Mouse (Mus musculus) intestine, embryonic 16.5 days (tissue): ENCODE data around the gene 4930558K02Rik. TPM values are rescaled to one million over a fixed set of nuclear protein-coding genes. Genes with fewer than 3 reads are reported as not detected.
A peak's percentile ranks its signal among the peaks of the same experiment; 100 is the strongest.

Experiments
- ATAC-seq: fragments of 200-750 bp; cut with Nextera tagmentation; 2 replicates; pipeline ENCODE4 v1.8.0; 2017; ENCODE audit warnings: moderate TSS enrichment, moderate library complexity
- H3K27ac ChIP-seq: fragments of 300-500 bp; sonication (generic); 2 replicates; pipeline ENCODE4 v1.5.1; 2014; ENCODE audit warnings: mild to moderate bottlenecking, low read length
- H3K27me3 ChIP-seq: fragments of 300-500 bp; sonication (generic); replicated peaks from 2 replicates; pipeline ENCODE4 v1.6.1; 2014; ENCODE audit warnings: low read length, control low read depth, mixed read lengths; ENCODE audit not compliant: control insufficient read depth, insufficient read depth
- H3K36me3 ChIP-seq: fragments of 300-500 bp; sonication (generic); 2 replicates; pipeline ENCODE4 v1.6.1; 2014; ENCODE audit warnings: low read length, control low read depth; ENCODE audit not compliant: control insufficient read depth, insufficient read depth
- H3K4me1 ChIP-seq: fragments of 300-500 bp; sonication (generic); 2 replicates; pipeline ENCODE4 v1.6.1; 2014; ENCODE audit warnings: low read length, control low read depth, mixed read lengths; ENCODE audit not compliant: control insufficient read depth, insufficient read depth
- H3K4me2 ChIP-seq: fragments of 300-500 bp; sonication (generic); 2 replicates; pipeline ENCODE4 v1.6.1; 2014; ENCODE audit warnings: low read depth, low read length, control low read depth
- H3K4me3 ChIP-seq: fragments of 300-500 bp; sonication (generic); 2 replicates; pipeline ENCODE4 v1.5.1; 2014; ENCODE audit warnings: mild to moderate bottlenecking, low read length
- H3K9ac ChIP-seq: fragments of 300-500 bp; sonication (generic); 2 replicates; pipeline ENCODE4 v1.6.1; 2014; ENCODE audit warnings: low read depth, low read length
- H3K9me3 ChIP-seq: fragments of 300-500 bp; sonication (generic); 2 replicates; pipeline ENCODE4 v1.6.1; 2016; ENCODE audit warnings: low read length, control low read depth; ENCODE audit not compliant: control insufficient read depth
- whole genome bisulfite sequencing: fragments of 180-500 bp; shearing (Covaris S2); extraction: QIAGEN DNeasy Blood & Tissue Kit; methylation state at CpG from one replicate; pipeline ENCODE4 v1.1.7; 2014; 5-methylcytosine and 5-hydroxymethylcytosine counted together
- polyA plus RNA-seq: library from polyadenylated mRNA; unstranded; fragments of >200 nt; fragmentation: Nextera tagmentation; extraction: Ambion mirVana; gene quantifications from 2 replicates; pipeline ENCODE4 v1.2.1, GENCODE M21; 2015

The 4930558K02Rik gene
- polyA plus RNA-seq, 1 experiment from 2014 or later = not detected

GRCm38 (mm10) chr1:161980046-161980445 lies 610 bp upstream of the 4930558K02Rik start:
- H3K27ac ChIP-seq = no peak overlapping the region
- peaks cover 7% of the 10 kb centered on the region for H3K4me1 ChIP-seq
- no peak overlapping the region for H3K9ac ChIP-seq
- no peaks in the 10 kb centered on the region for H3K9me3 ChIP-seq
- no peaks in the 10 kb centered on the region for H3K36me3 ChIP-seq
- 82% methylated on average over 2 of the region's 2 CpGs for WGBS
- H3K27me3 ChIP-seq = no peaks in the 10 kb centered on the region
- no peak overlapping the region for H3K4me3 ChIP-seq
- H3K4me2 ChIP-seq = no peak overlapping the region
- no peak for ATAC-seq

DNA sequence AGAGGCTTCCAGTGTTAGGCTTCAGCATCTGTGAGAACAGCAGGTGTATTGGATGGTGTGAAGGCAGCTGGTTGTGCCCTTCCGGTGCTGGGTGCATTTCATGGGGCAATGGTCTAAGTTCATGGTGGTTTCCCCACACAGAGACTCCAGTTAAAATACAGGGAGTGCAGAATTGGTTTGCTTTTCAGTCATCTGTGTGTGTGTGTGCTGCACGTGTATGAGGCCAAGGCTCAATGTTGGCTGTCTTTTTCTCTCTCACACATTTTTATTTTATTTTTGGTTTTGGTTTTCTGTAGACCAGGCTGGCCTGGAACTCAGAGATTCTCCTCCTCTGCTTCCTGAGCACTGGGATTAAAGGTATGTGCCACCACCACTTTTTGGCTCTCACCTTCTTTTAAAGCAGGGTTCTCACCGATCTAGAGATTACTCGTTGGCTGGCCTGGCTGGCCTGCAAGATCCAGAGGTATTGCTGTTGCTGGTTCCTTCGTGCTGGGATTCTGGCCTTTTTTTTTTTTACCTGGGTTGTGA lies 1.2 kb downstream of the 4930558K02Rik start:
- Histone ChIP-seq H3K9ac (no peak overlapping the region), H3K9me3 (no peaks in the 10 kb centered on the region), H3K27ac (no peak overlapping the region), H3K4me1 (peaks cover 7% of the 10 kb centered on the region), H3K4me2 (no peak overlapping the region), H3K4me3 (no peak overlapping the region), H3K27me3 (no peaks in the 10 kb centered on the region), H3K36me3 (no peaks in the 10 kb centered on the region)
- 86% methylated on average over 5 of the region's 5 CpGs for WGBS
- ATAC-seq = no peak

GRCm38 (mm10) chr1:161977331-161977730 lies 2.1 kb downstream of the 4930558K02Rik start:
- H3K27ac ChIP-seq = no peak overlapping the region
- no peaks in the 10 kb centered on the region for H3K9me3 ChIP-seq
- 60% methylated on average over 4 of the region's 4 CpGs for WGBS

GRCm38 (mm10) chr1:161976255-161977182 lies 2.9 kb downstream of the 4930558K02Rik start:
- ATAC-seq = peak; percentile 76
- Histone ChIP-seq H3K4me1 (peaks cover 7% of the 10 kb centered on the region), H3K9me3 (no peaks in the 10 kb centered on the region), H3K4me2 (no peak overlapping the region), H3K36me3 (no peaks in the 10 kb centered on the region), H3K27me3 (no peaks in the 10 kb centered on the region), H3K4me3 (no peak overlapping the region), H3K9ac (no peak overlapping the region), H3K27ac (no peak overlapping the region; the same call in 1 of the 2 replicates)
- 48% methylated on average over 16 of the region's 16 CpGs for WGBS

More at GRCm38 (mm10) chr1:161977331-161977730, 2.1 kb downstream of the 4930558K02Rik start:
- ATAC-seq = no peak
- peaks cover 7% of the 10 kb centered on the region for H3K4me1 ChIP-seq
- H3K4me3 ChIP-seq = no peak overlapping the region
- H3K27me3 ChIP-seq = no peaks in the 10 kb centered on the region
- H3K36me3 ChIP-seq = no peaks in the 10 kb centered on the region
- no peak overlapping the region for H3K9ac ChIP-seq
- H3K4me2 ChIP-seq = no peak overlapping the region

GRCm38 (mm10) chr1:161972233-161972632 lies 7.2 kb downstream of the 4930558K02Rik start:
- H3K9ac ChIP-seq = no peak overlapping the region
- no peak for ATAC-seq
- H3K27ac ChIP-seq = no peak overlapping the region
- H3K36me3 ChIP-seq = peaks cover 2% of the 10 kb centered on the region; the same call in 1 of the 2 replicates
- WGBS = 90% methylated on average over 8 of the region's 8 CpGs
- H3K4me2 ChIP-seq = no peak overlapping the region
- no peak overlapping the region for H3K4me3 ChIP-seq
- H3K9me3 ChIP-seq = no peaks in the 10 kb centered on the region
- H3K27me3 ChIP-seq = no peaks in the 10 kb centered on the region
- H3K4me1 ChIP-seq = peaks cover 18% of the 10 kb centered on the region

DNA sequence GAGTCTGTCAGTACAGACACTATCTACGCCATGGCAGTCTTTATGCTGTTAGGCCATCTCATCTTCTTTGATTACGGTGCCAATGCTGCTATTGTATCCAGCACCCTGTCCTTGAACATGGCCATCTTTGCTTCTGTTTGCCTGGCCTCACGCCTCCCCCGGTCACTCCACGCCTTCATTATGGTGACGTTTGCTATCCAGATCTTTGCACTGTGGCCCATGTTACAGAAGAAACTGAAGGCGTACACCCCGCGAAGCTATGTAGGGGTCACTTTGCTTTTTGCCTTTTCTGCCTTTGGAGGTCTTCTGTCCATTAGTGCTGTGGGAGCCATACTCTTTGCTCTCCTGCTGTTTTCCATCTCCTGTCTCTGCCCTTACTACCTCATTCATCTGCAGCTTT lies 8.6 kb downstream of the 4930558K02Rik start:
- no peak overlapping the region for H3K4me2 ChIP-seq
- WGBS = 95% methylated on average over 9 of the region's 9 CpGs
- no peak for ATAC-seq

DNA sequence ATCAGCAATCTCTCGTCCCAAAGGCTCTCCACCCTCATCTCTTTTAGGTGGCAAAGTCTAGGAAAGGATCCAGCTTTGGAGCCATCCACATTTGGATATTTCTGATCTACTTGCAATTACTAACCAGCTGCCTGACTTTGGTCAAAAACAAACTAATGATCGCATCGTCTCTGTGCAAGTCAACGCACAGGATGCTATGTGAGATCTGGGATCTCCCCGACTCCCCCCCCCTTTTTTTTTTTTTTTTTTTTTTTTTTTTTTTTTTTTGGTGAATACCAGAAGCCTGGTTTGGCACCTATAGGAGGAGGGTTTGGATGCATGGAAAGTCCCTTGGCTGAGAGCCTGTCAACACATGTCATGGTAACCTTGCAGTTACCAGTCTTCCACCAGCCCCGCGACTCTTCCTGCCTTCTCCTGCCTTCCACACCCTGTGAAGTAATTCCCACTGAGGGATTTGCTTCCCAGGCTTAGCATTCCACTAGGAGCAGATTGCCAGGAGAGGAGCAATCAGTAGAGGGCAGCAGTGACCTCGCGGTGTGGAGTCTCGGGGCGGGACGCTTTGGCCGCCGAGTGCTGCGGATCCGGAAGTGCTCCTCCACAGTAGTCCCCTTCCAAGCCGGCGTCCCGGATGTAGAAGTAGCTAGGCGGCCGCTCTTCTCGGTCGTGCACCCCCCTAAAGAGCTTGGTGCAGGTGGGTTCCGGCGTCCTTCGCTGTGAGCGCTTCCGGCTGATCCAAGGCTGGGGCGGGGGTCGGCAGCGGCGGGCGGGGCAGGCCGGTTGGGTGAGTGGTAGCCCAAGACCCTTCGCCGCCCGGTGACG lies 10.6 kb downstream of the 4930558K02Rik start, which contains the start of gene Pigc:
Gene Pigc (plus strand): TSS at position 598 of the 819 bp plus-strand sequence.
- peaks cover 12% of the 10 kb centered on the region for H3K4me1 ChIP-seq
- H3K27ac ChIP-seq = peak within 1 kb of the TSS; percentile 64
- ATAC-seq = peak; percentile 99
- H3K27me3 ChIP-seq = no peaks in the 10 kb centered on the region
- peak within 1 kb of the TSS; percentile 57 for H3K4me2 ChIP-seq
- 2% methylated on average over 38 of the region's 38 CpGs for whole genome bisulfite sequencing
- H3K4me3 ChIP-seq = peak within 1 kb of the TSS; percentile 66
- peaks cover 2% of the 10 kb centered on the region; the same call in 1 of the 2 replicates for H3K36me3 ChIP-seq
- no peaks in the 10 kb centered on the region for H3K9me3 ChIP-seq
- H3K9ac ChIP-seq = peak within 1 kb of the TSS; percentile 79

More for the DNA sequence above, 8.6 kb downstream of the 4930558K02Rik start:
- Histone ChIP-seq H3K27ac (no peak overlapping the region), H3K27me3 (no peaks in the 10 kb centered on the region), H3K36me3 (peaks cover 2% of the 10 kb centered on the region; the same call in 1 of the 2 replicates), H3K4me1 (peaks cover 13% of the 10 kb centered on the region), H3K9ac (no peak overlapping the region), H3K4me3 (no peak overlapping the region), H3K9me3 (no peaks in the 10 kb centered on the region)

DNA sequence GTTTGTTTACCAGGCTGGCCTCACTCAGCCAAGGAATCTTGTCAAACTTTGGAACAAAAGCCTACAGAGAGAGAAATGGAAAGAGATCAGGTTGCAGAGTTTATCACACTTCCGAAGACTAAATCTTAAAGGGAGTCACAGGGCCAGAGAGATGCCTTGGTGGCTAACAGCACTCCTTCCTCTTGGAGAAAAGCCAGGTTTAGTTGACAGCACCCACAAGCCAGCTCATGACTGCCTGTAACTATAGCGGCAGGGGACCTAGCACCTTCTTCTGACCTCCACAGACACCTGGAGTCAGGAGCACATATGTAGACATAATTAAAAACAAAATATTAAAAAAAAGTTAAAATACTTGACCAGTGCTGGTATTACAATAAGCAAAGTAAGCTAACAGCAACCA lies 11.5 kb downstream of the 4930558K02Rik start:
- Histone ChIP-seq H3K27me3 (no peaks in the 10 kb centered on the region), H3K9ac (no peak overlapping the region), H3K27ac (no peak overlapping the region), H3K4me2 (no peak overlapping the region), H3K36me3 (peaks cover 2% of the 10 kb centered on the region; the same call in 1 of the 2 replicates), H3K4me3 (no peak overlapping the region), H3K9me3 (no peaks in the 10 kb centered on the region), H3K4me1 (peaks cover 12% of the 10 kb centered on the region; the same call in 1 of the 2 replicates)
- WGBS = 61% methylated on average over 2 of the region's 2 CpGs
- ATAC-seq = no peak
